ENCODE assay signal across 8 mouse cellular contexts in genomic region chr13:56641746-56642145, GRCm38 (mm10). TPM values are rescaled to one million over a fixed set of nuclear protein-coding genes. Genes with fewer than 3 reads are reported as not detected.
DNase-seq lines count a peak whose midpoint lies in the region; ATAC-seq and TF ChIP-seq lines count a peak whose summit lies in the region.

No protein-coding gene starts in this region.

- no peaks in the 10 kb centered on the region for H3K36me3 ChIP-seq in intestine, embryonic 15.5 days
- H3K36me3 ChIP-seq in intestine, embryonic 16.5 days (ENCODE audit: control insufficient read depth, insufficient read depth, low read length): 0 out of 2 replicates have a peak, but pooled peaks cover 3% of the 10 kb centered on the region
- no peaks in the 10 kb centered on the region for H3K36me3 ChIP-seq in forebrain, embryonic 15.5 days

- WGBS in intestine, embryonic 15.5 days: 88% methylated on average over 2 of the region's 2 CpGs
- 86% methylated on average over 2 of the region's 2 CpGs for WGBS in intestine, embryonic 16.5 days
- WGBS in forebrain, embryonic 15.5 days: 92% methylated on average over 2 of the region's 2 CpGs

- no peak for TF ChIP-seq POLR2A in embryonic fibroblast, embryonic 13.5 days (IDR thresholded peaks at IDR 0.05; ENCODE audit: low read depth, low read length)

- H3K9me3 ChIP-seq in intestine, embryonic 15.5 days: no peaks in the 10 kb centered on the region
- H3K9me3 ChIP-seq in intestine, embryonic 16.5 days (ENCODE audit: control insufficient read depth, low read length): no peaks in the 10 kb centered on the region
- H3K9me3 ChIP-seq in forebrain, embryonic 15.5 days: no peaks in the 10 kb centered on the region

- 0 out of 2 replicates have a peak, but pooled peaks have one; percentile 44 for ATAC-seq in intestine, embryonic 15.5 days
- no peak for ATAC-seq in intestine, embryonic 16.5 days
- no peak for ATAC-seq in forebrain, embryonic 15.5 days (replicated peaks)
- ATAC-seq in erythroid progenitor cell, adult 5-6 weeks (replicated peaks; ENCODE audit: low FRiP score, poor library complexity, severe bottlenecking): no peak

- no peak overlapping the region for H3K4me2 ChIP-seq in intestine, embryonic 15.5 days (replicated peaks)
- no peak overlapping the region for H3K4me2 ChIP-seq in intestine, embryonic 16.5 days (ENCODE audit: low read depth, low read length)
- no peak overlapping the region for H3K4me2 ChIP-seq in forebrain, embryonic 15.5 days (replicated peaks)

- no peak overlapping the region for H3K4me3 ChIP-seq in intestine, embryonic 15.5 days (replicated peaks)
- H3K4me3 ChIP-seq in intestine, embryonic 16.5 days (ENCODE audit: low read length): no peak overlapping the region
- H3K4me3 ChIP-seq in embryonic fibroblast, embryonic 13.5 days (ENCODE audit: insufficient read depth, low read length): no peak overlapping the region
- no peak overlapping the region for H3K4me3 ChIP-seq in forebrain, embryonic 15.5 days

- H3K4me1 ChIP-seq in intestine, embryonic 15.5 days (replicated peaks): peaks cover 9% of the 10 kb centered on the region; the same call in 1 of the 2 replicates
- H3K4me1 ChIP-seq in intestine, embryonic 16.5 days (ENCODE audit: control insufficient read depth, insufficient read depth, low read length): peaks cover 6% of the 10 kb centered on the region; the same call in 1 of the 2 replicates
- H3K4me1 ChIP-seq in embryonic fibroblast, embryonic 13.5 days (ENCODE audit: control insufficient read depth, insufficient read depth, low read length): no peaks in the 10 kb centered on the region
- H3K4me1 ChIP-seq in forebrain, embryonic 15.5 days: peaks cover 5% of the 10 kb centered on the region; the same call in 1 of the 2 replicates

- no peaks in the 10 kb centered on the region for H3K27me3 ChIP-seq in intestine, embryonic 15.5 days (replicated peaks)
- H3K27me3 ChIP-seq in intestine, embryonic 16.5 days (replicated peaks; ENCODE audit: control insufficient read depth, insufficient read depth, low read length): no peaks in the 10 kb centered on the region
- no peaks in the 10 kb centered on the region for H3K27me3 ChIP-seq in forebrain, embryonic 15.5 days

- H3K27ac ChIP-seq in intestine, embryonic 15.5 days: no peak overlapping the region
- H3K27ac ChIP-seq in intestine, embryonic 16.5 days (ENCODE audit: low read length): no peak overlapping the region
- H3K27ac ChIP-seq in embryonic fibroblast, embryonic 13.5 days (ENCODE audit: insufficient read depth, low read length): no peak overlapping the region
- no peak overlapping the region for H3K27ac ChIP-seq in forebrain, embryonic 15.5 days (replicated peaks)

- H3K9ac ChIP-seq in intestine, embryonic 15.5 days: no peak overlapping the region
- no peak overlapping the region for H3K9ac ChIP-seq in intestine, embryonic 16.5 days (ENCODE audit: low read depth, low read length)
- H3K9ac ChIP-seq in forebrain, embryonic 15.5 days (replicated peaks): no peak overlapping the region

- DNase-seq in 416B (ENCODE audit: low read depth) (peak; percentile 40), MN1 (ENCODE audit: low spot score) (peak; percentile 35)
- peak; percentile 76 for DNase-seq in lung, postnatal 36 days

- TF ChIP-seq CTCF in embryonic fibroblast, embryonic 13.5 days (IDR thresholded peaks at IDR 0.05; ENCODE audit: borderline replicate concordance, insufficient read depth, low read length): peak; percentile 31; the same call in 1 of the 2 replicates

RNA-seq across cellular contexts. Expression of gene Tgfbi, which starts 32.4 kb away (rescaled TPM):
- polyA plus RNA-seq in intestine, embryonic 15.5 days (2015; fragmentation: Nextera tagmentation; extraction: Ambion mirVana): 120 and 123 TPM in 2 replicates
- polyA plus RNA-seq in intestine, embryonic 16.5 days (2015; fragmentation: Nextera tagmentation; extraction: Ambion mirVana): 122 and 124 TPM in 2 replicates
- polyA plus RNA-seq in embryonic fibroblast, embryonic 13.5 days (2011; ENCODE audit: insufficient read length, low read depth, missing spikeins): 64.4 and 125 TPM in 2 replicates
- polyA plus RNA-seq in forebrain, embryonic 15.5 days (2015; fragmentation: Nextera tagmentation; extraction: Ambion mirVana): 3.6 and 3.9 TPM in 2 replicates
- total RNA-seq in erythroid progenitor cell, adult 5-6 weeks (2015; ENCODE audit: low replicate concordance): 10.1 and 20.5 TPM in 2 replicates
- 9.9 and 12.9 TPM in 2 replicates for total RNA-seq in erythroid progenitor cell, adult 5-6 weeks (2017; ENCODE audit: low replicate concordance)

Comparison
In these comparisons a context has a peak if more than half of its experiments do, and no peak if none do; other contexts are left out.
1. RNA of gene Tgfbi, which starts 32.4 kb away (polyA plus RNA-seq): 64.4 to 125 TPM in embryonic fibroblast, embryonic 13.5 days, 122 to 124 TPM in intestine, embryonic 16.5 days and 120 to 123 TPM in intestine, embryonic 15.5 days; 3.6 to 3.9 TPM in forebrain, embryonic 15.5 days; every median in the first group is over 10 times any median in the second.
2. Peak in every context shown above with its lines, with median percentiles within 50 percentile points of each other: DNase-seq.